Mouse (Mus musculus) lung, adult 2 months (tissue): ENCODE results near the gene Gm10521.

Experiments
- CTCF ChIP-seq: fragments of 200-500 bp; IDR thresholded peaks from 2 replicates; pipeline ENCODE4 v1.5.1; 2011; ENCODE audit warnings: mild to moderate bottlenecking, low read length, control low read depth; ENCODE audit not compliant: insufficient read depth
- POLR2A ChIP-seq: fragments of 200-500 bp; IDR thresholded peaks from 2 replicates; pipeline ENCODE4 v1.6.1; 2011; ENCODE audit warnings: low read depth, mild to moderate bottlenecking, control low read depth, low read length, borderline replicate concordance; ENCODE audit errors: extremely low read depth

GRCm38 (mm10) chr1:171848757-171849156 lies 46.7 kb upstream of the Gm10521 start:
- no peak for TF ChIP-seq POLR2A
- TF ChIP-seq CTCF = no peak
